Mouse (Mus musculus) hindbrain, postnatal 0 days (tissue): ENCODE data around the gene Aatk. TPM values are rescaled to one million over a fixed set of nuclear protein-coding genes. Genes with fewer than 3 reads are reported as not detected.

Experiments used
- ATAC-seq: fragments of 200-750 bp; cut with Nextera tagmentation; 2 replicates; pipeline ENCODE4 v1.8.0; 2017; ENCODE audit warnings: mild to moderate bottlenecking, moderate TSS enrichment, moderate library complexity
- DNase-seq: peaks from one replicate; pipeline ENCODE4 v3.0.0-alpha.2; 2015; ENCODE audit warnings: low spot score
- H3K27ac ChIP-seq: fragments of 300-500 bp; sonication (generic); 2 replicates; pipeline ENCODE4 v1.5.1; 2014; ENCODE audit warnings: mild to moderate bottlenecking
- H3K27me3 ChIP-seq: fragments of 300-500 bp; sonication (generic); 2 replicates; pipeline ENCODE4 v1.6.1; 2014; ENCODE audit warnings: low read length, mixed read lengths; ENCODE audit not compliant: insufficient read depth
- H3K36me3 ChIP-seq: fragments of 300-500 bp; sonication (generic); 2 replicates; pipeline ENCODE4 v1.6.1; 2014; ENCODE audit warnings: low read length, mixed read lengths; ENCODE audit not compliant: insufficient read depth
- H3K4me1 ChIP-seq: fragments of 300-500 bp; sonication (generic); 2 replicates; pipeline ENCODE4 v1.6.1; 2014; ENCODE audit warnings: antibody characterized with exemption, low read length, mixed read lengths; ENCODE audit not compliant: insufficient read depth
- H3K4me2 ChIP-seq: fragments of 300-500 bp; sonication (generic); 2 replicates; pipeline ENCODE4 v1.6.1; 2014; ENCODE audit warnings: low read depth, mild to moderate bottlenecking, low read length, moderate library complexity, mixed read lengths
- H3K4me3 ChIP-seq: fragments of 300-500 bp; sonication (generic); 2 replicates; pipeline ENCODE4 v1.5.1; 2014; ENCODE audit warnings: low read length
- H3K9ac ChIP-seq: fragments of 300-500 bp; sonication (generic); replicated peaks from 2 replicates; pipeline ENCODE4 v1.6.1; 2014; ENCODE audit warnings: mild to moderate bottlenecking, low read length, moderate library complexity, mixed read lengths
- H3K9me3 ChIP-seq: fragments of 300-500 bp; sonication (generic); 2 replicates; pipeline ENCODE4 v1.6.1; 2016; ENCODE audit warnings: low read length, mixed read lengths
- CTCF ChIP-seq: IDR thresholded peaks from 2 replicates; pipeline ENCODE4 v1.5.1; 2016; ENCODE audit warnings: antibody characterized with exemption, control low read depth, low read depth
- WGBS: fragments of 180-500 bp; shearing (Covaris S2); extraction: QIAGEN DNeasy Blood & Tissue Kit; methylation state at CpG from one replicate; pipeline ENCODE4 v1.1.7; 2014; 5-methylcytosine and 5-hydroxymethylcytosine counted together
- polyA plus RNA-seq: library from polyadenylated mRNA; unstranded; fragments of >200 nt; fragmentation: Nextera tagmentation; extraction: Ambion mirVana; gene quantifications from 2 replicates; pipeline ENCODE4 v1.2.1, GENCODE M21; 2015
- total RNA-seq: library from RNA; depleted of rRNA; stranded (reverse); fragments of >200 nt; gene quantifications from 2 replicates; pipeline ENCODE4 v1.2.3, GENCODE M21; 2014

Aatk gene
- total and polyA plus RNA-seq, 2 experiments from 2014 or later, result 35.5 to 161 TPM

GRCm38 (mm10) chr11:120053846-120054245 is 6.9 kb upstream of the Aatk start:
- Histone ChIP-seq H3K27me3 (no peaks in the 10 kb centered on the region), H3K27ac (no peak overlapping the region), H3K36me3 (no peaks in the 10 kb centered on the region), H3K4me1 (peaks cover 3% of the 10 kb centered on the region; the same call in 1 of the 2 replicates), H3K9ac (no peak overlapping the region), H3K4me2 (no peak overlapping the region), H3K4me3 (no peak overlapping the region), H3K9me3 (no peaks in the 10 kb centered on the region)
- ATAC-seq (no peak), DNase-seq (no peak)
- no peak for TF ChIP-seq CTCF
- WGBS, result 82% methylated on average over 4 of the region's 4 CpGs

DNA sequence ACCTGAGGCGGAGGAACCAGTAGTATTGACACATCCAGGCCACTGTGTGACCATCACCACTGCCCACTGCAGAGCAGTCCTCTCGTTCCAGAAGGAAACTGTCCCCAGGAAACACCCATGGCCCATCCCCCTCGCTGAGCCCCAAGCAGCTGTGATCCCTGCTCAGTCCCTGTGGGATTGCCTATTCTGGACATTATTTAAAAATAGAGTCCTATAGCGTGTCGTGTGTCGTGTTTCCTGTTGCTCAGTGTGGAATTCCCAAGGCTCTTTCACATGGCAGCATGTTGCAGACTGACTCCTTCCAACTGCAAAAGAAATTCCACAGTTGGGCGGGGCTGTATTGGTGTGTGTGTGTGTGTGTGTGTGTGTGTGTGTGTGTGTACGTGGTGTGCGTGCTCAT is 5.3 kb upstream of the Aatk start:
- H3K4me1 ChIP-seq, result peaks cover 9% of the 10 kb centered on the region; the same call in 1 of the 2 replicates
- no peak for TF ChIP-seq CTCF
- peak overlapping the region; percentile 79; the same call in 1 of the 2 replicates for H3K27ac ChIP-seq
- H3K27me3 ChIP-seq, result no peaks in the 10 kb centered on the region
- no peak overlapping the region for H3K4me2 ChIP-seq
- H3K9me3 ChIP-seq, result no peaks in the 10 kb centered on the region
- H3K4me3 ChIP-seq, result no peak overlapping the region
- DNase-seq, result no peak
- no peak for ATAC-seq
- no peak overlapping the region for H3K9ac ChIP-seq
- no peaks in the 10 kb centered on the region for H3K36me3 ChIP-seq
- WGBS, result 64% methylated on average over 9 of the region's 9 CpGs

GRCm38 (mm10) chr11:120051124-120051811 is 4.3 kb upstream of the Aatk start:
- Histone ChIP-seq H3K9ac (peak overlapping the region; percentile 35), H3K27me3 (no peaks in the 10 kb centered on the region), H3K4me3 (no peak overlapping the region), H3K36me3 (no peaks in the 10 kb centered on the region), H3K27ac (peak overlapping the region; percentile 79), H3K9me3 (no peaks in the 10 kb centered on the region), H3K4me1 (peaks cover 9% of the 10 kb centered on the region; the same call in 1 of the 2 replicates), H3K4me2 (peak overlapping the region; percentile 2; the same call in 1 of the 2 replicates)
- TF ChIP-seq CTCF, result no peak
- peak; percentile 67 for ATAC-seq
- 23% methylated on average over 14 of the region's 14 CpGs for WGBS
- DNase-seq, result peak; percentile 81

GRCm38 (mm10) chr11:120049067-120049466 is 2.1 kb upstream of the Aatk start:
- ATAC-seq, result no peak
- H3K27me3 ChIP-seq, result no peaks in the 10 kb centered on the region
- H3K9ac ChIP-seq, result no peak overlapping the region
- H3K4me2 ChIP-seq, result no peak overlapping the region
- H3K4me1 ChIP-seq, result peaks cover 22% of the 10 kb centered on the region
- H3K4me3 ChIP-seq, result no peak overlapping the region
- no peaks in the 10 kb centered on the region for H3K9me3 ChIP-seq
- TF ChIP-seq CTCF, result no peak
- DNase-seq, result no peak
- 78% methylated on average over 8 of the region's 8 CpGs for WGBS
- H3K27ac ChIP-seq, result no peak overlapping the region; the same call in 1 of the 2 replicates
- H3K36me3 ChIP-seq, result no peaks in the 10 kb centered on the region

DNA sequence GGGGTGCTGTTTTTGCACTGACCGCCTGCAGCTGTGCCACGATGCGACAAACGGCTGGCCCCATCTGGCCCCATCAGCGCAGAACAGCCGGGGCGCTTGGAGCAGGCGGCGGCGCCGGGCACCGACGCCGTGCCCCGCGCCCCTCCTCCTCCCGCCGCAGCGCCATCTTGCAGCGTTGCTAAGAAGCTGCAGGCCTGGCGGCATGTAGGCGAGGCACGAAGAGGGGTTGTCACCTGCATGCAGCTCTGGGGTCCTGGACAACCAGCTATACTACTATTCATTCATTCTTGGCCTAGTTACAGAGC is 1.2 kb upstream of the Aatk start:
- peak; percentile 53; the same call in 1 of the 2 replicates for TF ChIP-seq CTCF
- under 1% methylated on average over 22 of the region's 23 CpGs for WGBS
- H3K4me1 ChIP-seq, result peaks cover 23% of the 10 kb centered on the region

DNA sequence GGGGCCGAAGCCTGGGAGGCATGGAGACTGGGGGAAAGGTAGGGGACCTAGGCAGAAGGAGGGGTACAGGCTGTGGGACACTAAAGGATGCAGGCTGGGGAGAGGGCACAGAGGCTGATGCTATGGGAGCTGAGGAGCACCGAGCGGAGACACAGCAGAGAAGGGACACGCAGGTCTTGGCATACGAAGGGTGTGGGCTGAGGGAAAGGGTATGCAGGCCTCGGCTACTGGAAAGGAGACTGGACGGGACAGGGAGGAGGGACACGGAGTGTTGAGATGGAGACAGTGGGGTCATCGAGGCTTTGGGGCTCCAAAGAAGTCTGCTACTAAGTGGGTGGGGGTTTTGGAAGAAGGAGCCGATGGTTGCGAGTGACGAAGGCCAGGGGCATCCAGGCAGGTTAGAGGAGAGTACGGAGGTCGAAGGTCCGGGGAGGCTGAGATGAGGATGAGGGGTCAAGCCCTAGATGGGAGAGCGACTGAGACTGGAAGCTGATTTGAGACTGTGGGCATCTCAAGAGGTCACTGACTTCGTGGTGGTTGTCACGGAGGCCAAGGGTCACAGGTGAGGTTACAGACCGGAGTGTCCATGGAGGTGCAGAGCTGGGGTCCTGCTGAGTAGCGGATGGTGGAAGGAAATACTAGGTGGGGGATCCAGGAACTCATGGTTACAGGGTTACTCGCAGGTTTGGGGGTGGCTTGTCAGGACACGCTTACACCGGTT is 724 bp upstream of the Aatk start:
- no peaks in the 10 kb centered on the region for H3K9me3 ChIP-seq
- H3K4me3 ChIP-seq, result peak overlapping the region; percentile 67
- peak overlapping the region; percentile 83 for H3K9ac ChIP-seq
- DNase-seq (peak; percentile 45), ATAC-seq (0 out of 2 replicates have a peak, but pooled peaks have one; percentile 9)
- no peaks in the 10 kb centered on the region for H3K36me3 ChIP-seq
- 5% methylated on average over 23 of the region's 23 CpGs for WGBS
- TF ChIP-seq CTCF, result no peak
- H3K27me3 ChIP-seq, result no peaks in the 10 kb centered on the region
- H3K4me1 ChIP-seq, result peaks cover 24% of the 10 kb centered on the region
- peak overlapping the region; percentile 85 for H3K4me2 ChIP-seq
- peak overlapping the region; percentile 94 for H3K27ac ChIP-seq

More for the DNA sequence above, 1.2 kb upstream of the Aatk start:
- ATAC-seq (peak; percentile 48; the same call in 1 of the 2 replicates), DNase-seq (peak; percentile 87)
- Histone ChIP-seq H3K27ac (peak overlapping the region; percentile 94), H3K4me3 (peak overlapping the region; percentile 67), H3K4me2 (peak overlapping the region; percentile 85), H3K27me3 (no peaks in the 10 kb centered on the region), H3K36me3 (no peaks in the 10 kb centered on the region), H3K9me3 (no peaks in the 10 kb centered on the region), H3K9ac (peak overlapping the region; percentile 83)
